Mouse (Mus musculus): Measurements from ENCODE around the gene Tbr1. TPM values are rescaled to one million over a fixed set of nuclear protein-coding genes. Genes with fewer than 3 reads are reported as not detected.
A peak's percentile ranks its signal among the peaks of the same experiment; 100 is the strongest.

Gene Tbr1
- not detected in 2 replicates for polyA plus RNA-seq (2016; fragmentation: Nextera tagmentation; extraction: Ambion mirVana)

- peaks cover 30% of the 10 kb centered on the region for H3K4me1 ChIP-seq (replicated peaks)
- peaks cover 42% of the 10 kb centered on the region for H3K27me3 ChIP-seq (replicated peaks)
- ATAC-seq (ENCODE audit: insufficient number of reproducible peaks, low FRiP score) = no peak
- H3K4me2 ChIP-seq = peak within 1 kb of the TSS; percentile 46
- H3K36me3 ChIP-seq = 0 out of 2 replicates have a peak, but pooled peaks cover 2% of the 10 kb centered on the region
- peak within 1 kb of the TSS; percentile 3; the same call in 1 of the 2 replicates for H3K4me3 ChIP-seq
- WGBS = 10% methylated on average over 11 of the region's 11 CpGs
- H3K9ac ChIP-seq = no peak within 1 kb of the TSS
- no peaks in the 10 kb centered on the region for H3K9me3 ChIP-seq (replicated peaks)
- H3K27ac ChIP-seq (ENCODE audit: poor library complexity, severe bottlenecking) = no peak within 1 kb of the TSS
These were observed at the start of gene Tbr1 for GRCm38 (mm10) chr2:61802656-61803251. Tbr1 (plus strand) TSS chr2:61802930.

DNA sequence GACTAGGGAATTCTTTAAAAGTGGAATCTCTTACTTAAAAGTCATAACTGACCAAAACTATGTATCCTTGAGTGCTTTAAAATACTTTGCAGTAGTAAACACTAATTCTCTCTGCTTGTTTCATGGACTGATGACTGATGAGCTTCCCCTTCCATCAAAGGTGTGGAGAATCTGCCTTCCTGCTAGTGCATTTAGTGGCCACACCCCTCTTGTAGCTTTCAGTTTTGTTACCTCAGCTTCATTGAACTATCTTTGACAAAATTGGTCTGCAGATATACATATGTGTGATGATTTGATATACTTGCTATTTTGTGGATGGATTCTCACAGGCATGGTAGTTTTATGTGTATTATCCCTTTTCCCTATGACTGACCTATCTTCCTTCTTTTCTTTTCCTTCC is 47.7 kb upstream of the Tbr1 start:
- Histone ChIP-seq H3K27me3 (replicated peaks) (no peaks in the 10 kb centered on the region), H3K4me3 (no peak overlapping the region), H3K36me3 (no peaks in the 10 kb centered on the region), H3K27ac (ENCODE audit: poor library complexity, severe bottlenecking) (no peak overlapping the region), H3K4me2 (no peak overlapping the region), H3K4me1 (replicated peaks) (peaks cover 7% of the 10 kb centered on the region), H3K9ac (no peak overlapping the region), H3K9me3 (replicated peaks) (no peaks in the 10 kb centered on the region)
- no peak for ATAC-seq (ENCODE audit: insufficient number of reproducible peaks, low FRiP score)

GRCm38 (mm10) chr2:61759234-61759855 is 43.4 kb upstream of the Tbr1 start:
- Histone ChIP-seq H3K4me3 (no peak overlapping the region), H3K9ac (no peak overlapping the region), H3K9me3 (replicated peaks) (no peaks in the 10 kb centered on the region), H3K27ac (ENCODE audit: poor library complexity, severe bottlenecking) (no peak overlapping the region), H3K4me1 (replicated peaks) (peaks cover 9% of the 10 kb centered on the region), H3K36me3 (peaks cover 3% of the 10 kb centered on the region; the same call in 1 of the 2 replicates), H3K4me2 (no peak overlapping the region), H3K27me3 (replicated peaks) (no peaks in the 10 kb centered on the region)
- ATAC-seq (ENCODE audit: insufficient number of reproducible peaks, low FRiP score) = no peak
- WGBS = 59% methylated on average over 5 of the region's 5 CpGs

DNA sequence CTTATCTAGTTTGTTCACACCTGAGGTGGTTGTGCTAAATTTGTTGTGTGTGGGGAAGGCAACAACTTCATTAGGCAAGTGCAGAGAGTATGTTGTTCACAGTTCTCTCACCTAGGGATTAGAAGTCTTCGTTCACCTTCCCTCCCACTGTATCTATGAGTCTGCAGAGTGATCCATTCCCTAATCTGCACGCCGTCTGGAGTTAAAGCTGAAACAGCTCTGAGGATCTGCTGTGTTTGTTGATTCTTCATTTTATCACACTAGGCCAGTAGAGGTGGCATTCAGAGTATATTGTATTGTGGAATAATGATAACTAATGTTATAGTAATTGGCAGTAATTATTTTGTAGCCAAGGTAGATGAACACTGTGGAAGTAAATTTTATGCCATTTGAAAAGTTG is 42.7 kb upstream of the Tbr1 start:
- 46% methylated on average over 3 of the region's 3 CpGs for WGBS
- Histone ChIP-seq H3K9me3 (replicated peaks) (no peaks in the 10 kb centered on the region), H3K9ac (no peak overlapping the region), H3K27me3 (replicated peaks) (no peaks in the 10 kb centered on the region), H3K4me2 (no peak overlapping the region), H3K36me3 (peaks cover 6% of the 10 kb centered on the region; the same call in 1 of the 2 replicates), H3K4me1 (replicated peaks) (peaks cover 9% of the 10 kb centered on the region), H3K27ac (ENCODE audit: poor library complexity, severe bottlenecking) (no peak overlapping the region), H3K4me3 (no peak overlapping the region)
- no peak; the same call in 1 of the 2 replicates for ATAC-seq (ENCODE audit: insufficient number of reproducible peaks, low FRiP score)

DNA sequence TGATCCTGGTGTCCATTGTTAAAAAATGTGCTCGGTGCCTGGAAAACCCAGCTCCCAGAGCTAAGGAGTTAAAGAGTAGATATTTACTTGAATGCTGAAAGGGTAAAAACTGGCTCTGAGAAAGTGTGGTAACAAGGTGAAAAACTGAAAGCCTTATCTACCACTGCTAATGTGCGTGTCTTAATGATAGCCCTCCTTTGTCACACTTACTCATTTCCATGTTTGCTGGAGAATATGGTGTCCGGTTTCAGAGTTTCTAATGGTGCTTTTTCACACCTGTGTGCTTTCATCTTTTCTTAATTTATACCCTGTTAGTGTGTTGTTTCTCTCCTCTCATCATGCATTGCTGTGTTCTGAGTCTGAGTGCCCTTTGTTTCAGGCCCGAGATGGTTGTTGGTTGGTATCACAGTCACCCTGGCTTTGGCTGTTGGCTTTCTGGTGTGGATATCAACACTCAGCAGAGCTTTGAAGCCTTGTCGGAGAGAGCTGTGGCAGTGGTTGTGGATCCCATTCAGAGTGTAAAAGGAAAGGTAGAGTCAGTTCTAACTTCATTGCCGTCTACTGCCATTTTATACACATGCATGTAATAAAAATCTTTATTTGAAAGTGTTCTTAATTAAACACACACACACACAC is 38.1 kb upstream of the Tbr1 start:
- 70% methylated on average over 6 of the region's 6 CpGs for WGBS
- H3K36me3 ChIP-seq = peaks cover 6% of the 10 kb centered on the region; the same call in 1 of the 2 replicates
- H3K9me3 ChIP-seq (replicated peaks) = no peaks in the 10 kb centered on the region
- no peak overlapping the region for H3K4me3 ChIP-seq
- H3K27me3 ChIP-seq (replicated peaks) = no peaks in the 10 kb centered on the region
- H3K9ac ChIP-seq = no peak overlapping the region
- no peak overlapping the region for H3K4me2 ChIP-seq
- no peak for ATAC-seq (ENCODE audit: insufficient number of reproducible peaks, low FRiP score)
- no peak overlapping the region for H3K27ac ChIP-seq (ENCODE audit: poor library complexity, severe bottlenecking)
- H3K4me1 ChIP-seq (replicated peaks) = peaks cover 4% of the 10 kb centered on the region; the same call in 1 of the 2 replicates

DNA sequence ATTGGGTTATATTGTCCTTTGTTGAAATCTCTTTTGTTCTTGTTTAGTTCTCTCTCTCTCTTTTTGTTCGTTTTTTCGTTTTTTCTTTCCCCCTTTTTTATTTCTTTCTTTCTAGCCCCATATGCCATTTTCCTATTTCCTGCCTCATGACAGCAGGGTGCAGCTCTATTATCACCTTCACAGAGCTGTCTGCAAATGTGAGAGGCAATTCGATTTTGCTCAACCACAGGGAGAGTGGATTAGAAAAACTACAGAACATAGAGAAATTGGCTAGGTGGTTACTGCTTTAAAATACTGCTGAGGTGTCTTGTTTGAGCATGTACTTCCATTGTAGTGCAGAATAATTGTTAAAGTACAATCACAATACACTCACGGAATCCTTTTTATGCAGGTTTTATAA is 37.2 kb upstream of the Tbr1 start:
- no peaks in the 10 kb centered on the region for H3K4me1 ChIP-seq (replicated peaks)
- no peak overlapping the region for H3K9ac ChIP-seq
- WGBS = 71% methylated on average over 4 of the region's 4 CpGs
- H3K27me3 ChIP-seq (replicated peaks) = no peaks in the 10 kb centered on the region
- no peak overlapping the region for H3K27ac ChIP-seq (ENCODE audit: poor library complexity, severe bottlenecking)
- no peak overlapping the region for H3K4me3 ChIP-seq
- H3K9me3 ChIP-seq (replicated peaks) = no peaks in the 10 kb centered on the region
- H3K36me3 ChIP-seq = peaks cover 6% of the 10 kb centered on the region; the same call in 1 of the 2 replicates
- no peak overlapping the region for H3K4me2 ChIP-seq
- ATAC-seq (ENCODE audit: insufficient number of reproducible peaks, low FRiP score) = no peak

GRCm38 (mm10) chr2:61780794-61781193 is 21.9 kb upstream of the Tbr1 start:
- no peaks in the 10 kb centered on the region for H3K9me3 ChIP-seq (replicated peaks)
- no peak overlapping the region for H3K9ac ChIP-seq
- H3K4me1 ChIP-seq (replicated peaks) = no peaks in the 10 kb centered on the region
- no peaks in the 10 kb centered on the region for H3K27me3 ChIP-seq (replicated peaks)
- H3K27ac ChIP-seq (ENCODE audit: poor library complexity, severe bottlenecking) = no peak overlapping the region
- H3K36me3 ChIP-seq = peaks cover 14% of the 10 kb centered on the region
- no peak overlapping the region for H3K4me3 ChIP-seq
- ATAC-seq (ENCODE audit: insufficient number of reproducible peaks, low FRiP score) = no peak
- no peak overlapping the region for H3K4me2 ChIP-seq

- Histone ChIP-seq H3K27me3 (replicated peaks) (no peaks in the 10 kb centered on the region), H3K27ac (ENCODE audit: poor library complexity, severe bottlenecking) (no peak overlapping the region), H3K4me3 (no peak overlapping the region), H3K9me3 (replicated peaks) (no peaks in the 10 kb centered on the region), H3K4me1 (replicated peaks) (no peaks in the 10 kb centered on the region), H3K9ac (no peak overlapping the region), H3K4me2 (no peak overlapping the region), H3K36me3 (0 out of 2 replicates have a peak, but pooled peaks cover 1% of the 10 kb centered on the region)
- ATAC-seq (ENCODE audit: insufficient number of reproducible peaks, low FRiP score) = no peak
- 80% methylated on average over 5 of the region's 5 CpGs for WGBS
These were observed 7.8 kb upstream of the Tbr1 start for GRCm38 (mm10) chr2:61794960-61795359.

GRCm38 (mm10) chr2:61798048-61798447 is 4.7 kb upstream of the Tbr1 start:
- Histone ChIP-seq H3K4me1 (replicated peaks) (peaks cover 5% of the 10 kb centered on the region; the same call in 1 of the 2 replicates), H3K4me3 (no peak overlapping the region), H3K9me3 (replicated peaks) (no peaks in the 10 kb centered on the region), H3K27me3 (replicated peaks) (peaks cover 23% of the 10 kb centered on the region), H3K4me2 (no peak overlapping the region), H3K36me3 (0 out of 2 replicates have a peak, but pooled peaks cover 2% of the 10 kb centered on the region), H3K27ac (ENCODE audit: poor library complexity, severe bottlenecking) (no peak overlapping the region), H3K9ac (no peak overlapping the region)
- 94% methylated on average over 1 of the region's 1 CpGs for WGBS
- ATAC-seq (ENCODE audit: insufficient number of reproducible peaks, low FRiP score) = no peak

GRCm38 (mm10) chr2:61803443-61804367 is 975 bp downstream of the Tbr1 start:
- peak overlapping the region; percentile 3; the same call in 1 of the 2 replicates for H3K4me3 ChIP-seq
- no peak overlapping the region for H3K27ac ChIP-seq (ENCODE audit: poor library complexity, severe bottlenecking)
- no peak; the same call in 1 of the 2 replicates for ATAC-seq (ENCODE audit: insufficient number of reproducible peaks, low FRiP score)
- H3K4me2 ChIP-seq = peak overlapping the region; percentile 46
- peaks cover 45% of the 10 kb centered on the region for H3K27me3 ChIP-seq (replicated peaks)
- no peak overlapping the region for H3K9ac ChIP-seq
- no peaks in the 10 kb centered on the region for H3K9me3 ChIP-seq (replicated peaks)
- 0 out of 2 replicates have a peak, but pooled peaks cover 2% of the 10 kb centered on the region for H3K36me3 ChIP-seq
- WGBS = 4% methylated on average over 29 of the region's 29 CpGs
- peaks cover 30% of the 10 kb centered on the region for H3K4me1 ChIP-seq (replicated peaks)
